Mouse (Mus musculus) kidney, embryonic 16.5 days (tissue): ENCODE measurements around the gene Mfrp. TPM values are rescaled to one million over a fixed set of nuclear protein-coding genes. Genes with fewer than 3 reads are reported as not detected.
A peak's percentile ranks its signal among the peaks of the same experiment; 100 is the strongest.

ENCODE experiments used
- ATAC-seq: fragments of 200-750 bp; cut with Nextera tagmentation; 2 replicates; pipeline ENCODE4 v1.8.0; 2017; ENCODE audit warnings: moderate TSS enrichment; ENCODE audit not compliant: low FRiP score, low TSS enrichment
- H3K27ac ChIP-seq: fragments of 300-500 bp; sonication (generic); 2 replicates; pipeline ENCODE4 v1.5.1; 2014; ENCODE audit warnings: low read length
- H3K27me3 ChIP-seq: fragments of 300-500 bp; sonication (generic); 2 replicates; pipeline ENCODE4 v1.6.1; 2014; ENCODE audit warnings: low read length, control low read depth, mixed read lengths; ENCODE audit not compliant: insufficient read depth
- H3K36me3 ChIP-seq: fragments of 300-500 bp; sonication (generic); 2 replicates; pipeline ENCODE4 v1.6.1; 2014; ENCODE audit warnings: low read length, control low read depth, mixed read lengths; ENCODE audit not compliant: insufficient read depth
- H3K4me1 ChIP-seq: fragments of 300-500 bp; sonication (generic); 2 replicates; pipeline ENCODE4 v1.6.1; 2014; ENCODE audit warnings: low read length, control low read depth, mixed read lengths; ENCODE audit not compliant: insufficient read depth
- H3K4me2 ChIP-seq: fragments of 300-500 bp; sonication (generic); replicated peaks from 2 replicates; pipeline ENCODE4 v1.6.1; 2014; ENCODE audit warnings: low read depth, low read length
- H3K4me3 ChIP-seq: fragments of 300-500 bp; sonication (generic); 2 replicates; pipeline ENCODE4 v1.5.1; 2014; ENCODE audit warnings: mild to moderate bottlenecking, low read length
- H3K9ac ChIP-seq: fragments of 300-500 bp; sonication (generic); replicated peaks from 2 replicates; pipeline ENCODE4 v1.6.1; 2014; ENCODE audit warnings: low read length
- H3K9me3 ChIP-seq: fragments of 300-500 bp; sonication (generic); 2 replicates; pipeline ENCODE4 v1.6.1; 2016; ENCODE audit warnings: low read length, control low read depth
- WGBS: fragments of 180-500 bp; shearing (Covaris S2); extraction: QIAGEN DNeasy Blood & Tissue Kit; methylation state at CpG from one replicate; pipeline ENCODE4 v1.1.7; 2014; 5-methylcytosine and 5-hydroxymethylcytosine counted together
- polyA plus RNA-seq: library from polyadenylated mRNA; unstranded; fragments of >200 nt; fragmentation: Nextera tagmentation; extraction: Ambion mirVana; gene quantifications from 2 replicates; pipeline ENCODE4 v1.2.1, GENCODE M21; 2015

Gene Mfrp
- polyA plus RNA-seq, 1 experiment from 2014 or later, result 0.25 TPM

DNA sequence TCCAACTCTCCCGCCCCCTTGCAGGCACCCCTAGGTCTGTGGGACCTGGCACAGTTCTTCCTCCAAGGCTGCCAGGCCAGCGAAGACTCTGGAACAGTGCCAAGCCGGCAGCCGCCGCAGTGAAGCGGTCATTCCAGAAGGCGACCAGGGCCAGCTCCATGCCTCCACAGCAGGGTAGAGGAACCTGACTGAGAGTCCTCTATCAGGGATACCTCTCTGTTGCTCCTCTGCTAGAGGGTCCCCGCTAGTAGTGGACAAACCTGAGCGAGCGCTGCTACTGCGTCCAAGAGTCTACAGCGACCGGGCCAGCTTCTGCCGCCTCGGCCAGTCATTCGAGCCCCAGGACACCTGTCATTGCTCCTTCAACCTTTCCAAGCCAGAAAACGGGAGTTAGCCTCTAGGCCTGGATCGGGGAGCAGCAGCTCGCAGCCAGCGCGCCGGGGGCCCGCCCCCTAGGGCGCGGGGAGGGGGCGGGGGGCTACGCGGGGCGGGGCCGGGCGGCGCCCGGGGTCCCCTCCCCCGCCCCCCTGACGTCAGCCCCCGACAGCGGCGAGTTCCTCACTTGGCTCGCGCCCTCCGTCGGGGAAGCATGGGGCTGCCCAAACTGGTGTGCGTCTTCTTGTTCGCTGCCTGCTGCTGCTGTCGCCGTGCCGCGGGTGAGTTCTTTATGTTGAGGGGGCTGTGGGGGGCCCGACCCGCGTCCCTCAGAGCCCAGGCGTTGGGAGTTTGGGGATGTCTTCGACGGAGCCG is 32.7 kb downstream of the Mfrp start, which contains the start of gene Mcam:
Mcam (plus strand) TSS at position 369 of the 750 bp plus-strand sequence.
- Histone ChIP-seq H3K36me3 (0 out of 2 replicates have a peak, but pooled peaks cover under 1% of the 10 kb centered on the region), H3K4me1 (peaks cover 67% of the 10 kb centered on the region), H3K4me2 (peak within 1 kb of the TSS; percentile 88), H3K27ac (peak within 1 kb of the TSS; percentile 90), H3K27me3 (peaks cover 4% of the 10 kb centered on the region; the same call in 1 of the 2 replicates), H3K9me3 (no peaks in the 10 kb centered on the region), H3K4me3 (peak within 1 kb of the TSS; percentile 60), H3K9ac (peak within 1 kb of the TSS; percentile 76)
- ATAC-seq, result peak; percentile 21; the same call in 1 of the 2 replicates
- under 1% methylated on average over 39 of the region's 55 CpGs for WGBS

GRCm38 (mm10) chr9:44134851-44135730 is 33.6 kb downstream of the Mfrp start:
- 0 out of 2 replicates have a peak, but pooled peaks cover 3% of the 10 kb centered on the region for H3K36me3 ChIP-seq
- 0 out of 2 replicates have a peak, but pooled peaks have one; percentile 6 for ATAC-seq
- H3K27me3 ChIP-seq, result peaks cover 4% of the 10 kb centered on the region; the same call in 1 of the 2 replicates
- H3K27ac ChIP-seq, result peak overlapping the region; percentile 90
- H3K9me3 ChIP-seq, result no peaks in the 10 kb centered on the region
- H3K4me1 ChIP-seq, result peaks cover 58% of the 10 kb centered on the region
- H3K9ac ChIP-seq, result peak overlapping the region; percentile 76
- WGBS, result 2% methylated on average over 48 of the region's 49 CpGs
- H3K4me3 ChIP-seq, result peak overlapping the region; percentile 60
- peak overlapping the region; percentile 88 for H3K4me2 ChIP-seq

DNA sequence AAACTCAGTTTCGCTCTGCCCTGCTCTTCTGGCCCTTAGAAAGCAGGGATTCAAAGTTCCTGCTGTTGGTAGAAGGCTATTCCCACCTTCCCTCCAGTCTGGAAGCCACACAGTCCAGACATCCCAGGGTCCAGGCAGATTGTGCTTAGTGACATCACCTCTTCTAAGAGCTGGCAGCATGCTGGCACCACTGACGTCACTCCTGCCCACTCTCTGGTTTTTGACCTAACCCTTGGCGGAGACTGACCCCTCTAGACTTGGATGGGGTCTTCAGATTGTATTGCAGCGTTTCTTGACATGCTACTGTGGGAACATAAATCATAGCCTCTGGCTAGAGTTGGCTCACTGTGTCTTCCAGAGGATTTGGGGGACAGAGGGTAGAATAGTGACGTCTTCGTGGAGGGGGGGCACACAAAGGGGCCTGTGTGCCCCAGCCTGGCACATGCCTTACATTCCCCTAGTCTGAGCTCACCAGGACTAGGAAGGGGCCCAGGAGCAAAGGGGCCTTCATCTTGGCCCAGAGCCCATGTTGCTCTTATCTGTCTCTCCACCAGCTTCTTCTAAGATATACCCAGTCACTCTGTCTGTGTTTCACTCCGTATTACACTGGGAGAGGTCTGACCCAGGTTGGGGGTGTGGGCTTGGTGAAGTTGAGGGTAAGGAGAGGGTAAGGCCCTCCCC is 34.3 kb downstream of the Mfrp start:
- ATAC-seq, result no peak
- 34% methylated on average over 7 of the region's 7 CpGs for WGBS
- Histone ChIP-seq H3K27ac (peak overlapping the region; percentile 90; the same call in 1 of the 2 replicates), H3K9ac (peak overlapping the region; percentile 76), H3K4me2 (peak overlapping the region; percentile 88), H3K9me3 (no peaks in the 10 kb centered on the region), H3K27me3 (peaks cover 4% of the 10 kb centered on the region; the same call in 1 of the 2 replicates), H3K36me3 (0 out of 2 replicates have a peak, but pooled peaks cover 6% of the 10 kb centered on the region), H3K4me3 (peak overlapping the region; percentile 60), H3K4me1 (peaks cover 51% of the 10 kb centered on the region)

DNA sequence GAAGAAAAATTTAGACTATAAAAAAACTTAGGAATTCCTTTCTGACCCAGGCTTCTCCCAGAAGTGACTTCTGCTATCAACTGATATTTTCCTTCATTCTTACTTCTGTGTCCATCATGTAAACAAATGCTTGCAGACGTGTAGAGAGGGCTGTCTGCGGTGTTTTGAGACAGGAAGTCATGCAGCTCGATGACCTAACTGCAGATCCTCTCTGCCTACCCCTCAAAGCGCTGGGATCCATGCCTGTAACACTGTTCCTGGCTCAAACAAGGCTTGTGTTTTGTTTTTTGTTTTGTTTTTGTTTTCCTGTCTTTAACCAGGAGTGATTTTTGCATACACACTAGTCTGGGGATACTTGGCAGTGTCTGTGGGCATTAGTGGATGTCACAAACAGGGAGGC is 36.3 kb downstream of the Mfrp start:
- 0 out of 2 replicates have a peak overlapping the region, but pooled peaks have one; percentile 16 for H3K9ac ChIP-seq
- H3K4me1 ChIP-seq, result peaks cover 31% of the 10 kb centered on the region
- peaks cover 17% of the 10 kb centered on the region; the same call in 1 of the 2 replicates for H3K36me3 ChIP-seq
- no peak overlapping the region for H3K27ac ChIP-seq
- H3K4me3 ChIP-seq, result no peak overlapping the region
- H3K9me3 ChIP-seq, result no peaks in the 10 kb centered on the region
- ATAC-seq, result no peak
- no peaks in the 10 kb centered on the region for H3K27me3 ChIP-seq
- H3K4me2 ChIP-seq, result no peak overlapping the region
- WGBS, result 51% methylated on average over 4 of the region's 4 CpGs

- ATAC-seq, result no peak
- no peak overlapping the region for H3K4me3 ChIP-seq
- no peaks in the 10 kb centered on the region for H3K9me3 ChIP-seq
- H3K4me2 ChIP-seq, result no peak overlapping the region
- H3K36me3 ChIP-seq, result peaks cover 27% of the 10 kb centered on the region
- no peak overlapping the region for H3K27ac ChIP-seq
- H3K4me1 ChIP-seq, result peaks cover 8% of the 10 kb centered on the region; the same call in 1 of the 2 replicates
- no peaks in the 10 kb centered on the region for H3K27me3 ChIP-seq
- WGBS, result 70% methylated on average over 5 of the region's 5 CpGs
- no peak overlapping the region; the same call in 1 of the 2 replicates for H3K9ac ChIP-seq
These were observed 40.4 kb downstream of the Mfrp start for GRCm38 (mm10) chr9:44141951-44142350.

GRCm38 (mm10) chr9:44143421-44143820 is 41.9 kb downstream of the Mfrp start:
- no peak overlapping the region for H3K4me2 ChIP-seq
- peak overlapping the region; percentile 58 for H3K27ac ChIP-seq
- H3K9me3 ChIP-seq, result no peaks in the 10 kb centered on the region
- ATAC-seq, result no peak
- peaks cover 4% of the 10 kb centered on the region; the same call in 1 of the 2 replicates for H3K4me1 ChIP-seq
- WGBS, result 77% methylated on average over 5 of the region's 5 CpGs
- peaks cover 28% of the 10 kb centered on the region for H3K36me3 ChIP-seq
- no peak overlapping the region for H3K4me3 ChIP-seq
- no peaks in the 10 kb centered on the region for H3K27me3 ChIP-seq
- no peak overlapping the region for H3K9ac ChIP-seq

DNA sequence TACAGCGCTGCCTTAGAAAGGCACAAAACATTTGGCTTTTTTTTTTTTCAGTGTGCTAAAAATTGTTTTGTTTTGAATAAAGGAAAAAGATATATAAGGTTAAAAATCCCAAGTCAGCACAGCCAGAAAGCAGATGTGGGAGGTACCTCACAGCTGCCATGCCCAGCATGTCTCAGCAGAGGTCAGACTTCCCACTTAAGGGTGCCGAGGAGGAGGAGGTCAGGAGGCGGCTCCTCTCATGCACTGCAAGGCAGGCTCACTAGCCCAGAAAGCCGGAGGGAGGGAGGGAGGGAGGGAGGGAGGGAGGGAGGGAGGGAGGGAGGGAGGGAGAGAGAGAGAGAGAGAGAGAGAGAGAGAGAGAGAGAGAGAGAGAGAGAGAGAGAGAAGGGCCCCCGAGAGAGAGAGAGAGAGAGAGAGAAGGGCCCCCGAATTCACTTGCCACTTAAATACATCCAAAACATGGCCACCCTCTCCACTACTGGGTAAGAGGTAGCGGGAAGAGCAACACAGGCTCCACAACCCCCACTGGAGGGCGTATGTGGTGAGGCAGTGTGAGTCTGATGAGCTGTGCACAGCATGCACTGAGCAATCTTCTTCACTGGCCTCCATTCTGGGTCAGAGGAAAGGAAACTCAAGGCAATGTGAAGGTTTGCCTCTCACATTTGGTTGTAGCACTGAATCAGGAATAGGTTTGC is 42.6 kb downstream of the Mfrp start:
- H3K36me3 ChIP-seq, result peaks cover 30% of the 10 kb centered on the region
- 29% methylated on average over 7 of the region's 8 CpGs for WGBS
- no peak overlapping the region for H3K4me3 ChIP-seq
- peaks cover 4% of the 10 kb centered on the region; the same call in 1 of the 2 replicates for H3K4me1 ChIP-seq
- H3K9me3 ChIP-seq, result no peaks in the 10 kb centered on the region
- H3K9ac ChIP-seq, result no peak overlapping the region
- H3K27ac ChIP-seq, result peak overlapping the region; percentile 61
- no peaks in the 10 kb centered on the region for H3K27me3 ChIP-seq
- peak; percentile 75; the same call in 1 of the 2 replicates for ATAC-seq
- no peak overlapping the region for H3K4me2 ChIP-seq

DNA sequence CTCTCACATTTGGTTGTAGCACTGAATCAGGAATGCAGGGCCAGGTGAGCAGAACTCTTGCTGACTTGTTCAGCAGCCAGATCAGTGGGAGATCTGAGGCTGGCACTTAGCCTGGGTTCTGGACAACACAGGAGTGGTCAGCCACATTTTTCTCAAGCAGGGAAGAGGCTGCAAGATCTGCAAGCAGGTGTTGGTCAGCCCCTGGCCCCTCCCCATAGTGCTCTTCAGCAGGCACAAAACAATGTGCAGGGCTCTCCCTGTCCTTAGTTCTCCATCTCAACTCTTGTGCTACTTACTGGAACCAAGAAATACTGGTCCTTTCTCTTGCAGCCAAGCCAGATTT is 43.2 kb downstream of the Mfrp start:
- H3K4me1 ChIP-seq, result peaks cover 4% of the 10 kb centered on the region; the same call in 1 of the 2 replicates
- H3K4me3 ChIP-seq, result no peak overlapping the region
- no peaks in the 10 kb centered on the region for H3K27me3 ChIP-seq
- no peaks in the 10 kb centered on the region for H3K9me3 ChIP-seq
- ATAC-seq, result no peak
- peaks cover 33% of the 10 kb centered on the region for H3K36me3 ChIP-seq
- H3K4me2 ChIP-seq, result no peak overlapping the region
- H3K9ac ChIP-seq, result no peak overlapping the region
- peak overlapping the region; percentile 61; the same call in 1 of the 2 replicates for H3K27ac ChIP-seq

DNA sequence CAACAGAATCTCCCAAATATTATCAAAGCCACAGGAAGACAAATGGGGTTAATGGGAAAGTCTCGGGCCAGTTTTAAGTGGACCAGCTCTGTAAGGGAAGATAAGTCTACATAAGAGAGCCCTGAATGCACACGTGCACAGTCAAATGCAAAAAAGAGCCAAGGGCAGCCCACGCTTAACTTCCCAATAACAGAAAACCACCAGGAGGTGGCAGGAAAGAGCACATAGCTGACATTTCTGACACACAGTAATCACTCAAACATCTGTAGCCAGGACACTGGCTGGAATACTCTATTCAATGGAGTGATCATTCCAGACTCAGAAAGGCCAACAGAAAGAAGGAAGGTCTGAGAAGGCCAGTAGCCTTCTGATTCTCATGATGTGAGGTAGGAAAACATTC is 45.8 kb downstream of the Mfrp start:
- Histone ChIP-seq H3K9ac (no peak overlapping the region), H3K36me3 (peaks cover 36% of the 10 kb centered on the region), H3K4me1 (peaks cover 4% of the 10 kb centered on the region; the same call in 1 of the 2 replicates), H3K9me3 (no peaks in the 10 kb centered on the region), H3K27me3 (no peaks in the 10 kb centered on the region), H3K4me2 (no peak overlapping the region), H3K4me3 (no peak overlapping the region), H3K27ac (no peak overlapping the region)
- ATAC-seq, result no peak
- 62% methylated on average over 3 of the region's 3 CpGs for WGBS
